Mouse (Mus musculus) liver, adult 2 months (tissue): ENCODE measurements at regions not wholly inside any gene's neighbourhood (a gene's known extent, or its start where the extent isn't known, plus 50 kb on each side); places are given as distances from the start of the nearest gene placed in this dataset.

Source experiments
- CTCF ChIP-seq: fragments of 200-500 bp; IDR thresholded peaks from 2 replicates; pipeline ENCODE4 v1.5.1; 2011; ENCODE audit warnings: low read depth, low read length, control low read depth
- POLR2A ChIP-seq: fragments of 200-500 bp; IDR thresholded peaks from 2 replicates; pipeline ENCODE4 v1.6.1; 2011; ENCODE audit warnings: low read length, control low read depth; ENCODE audit not compliant: insufficient read depth; ENCODE audit errors: extremely low read depth

GRCm38 (mm10) chr17:7456939-7457338 is 71.7 kb upstream of the Unc93a2 start:
- TF ChIP-seq POLR2A = no peak
- TF ChIP-seq CTCF = no peak
